Mouse (Mus musculus): ENCODE results near the gene Rnf103. TPM values are rescaled to one million over a fixed set of nuclear protein-coding genes. Genes with fewer than 3 reads are reported as not detected.
A peak's percentile ranks its signal among the peaks of the same experiment; 100 is the strongest.
"Not testable (repeated sequence)": the region's sequence is repeated elsewhere in the genome, so short reads cannot be mapped to it uniquely, and the experiment has no call there.

Rnf103 gene
- total RNA-seq, 2 experiments from 2014 or later: 45.8 to 46.5 TPM

GRCm38 (mm10) chr6:71476783-71477182 is 16.9 kb upstream of the Rnf103 start:
- no peak for DNase-seq (ENCODE audit: low spot score in 2 of 2)
- no peak for TF ChIP-seq CTCF (conservative IDR thresholded peaks at IDR 0.05)
- Histone ChIP-seq H3K27ac (no peak overlapping the region), H3K4me3 (no peak overlapping the region)

- DNase-seq (ENCODE audit: low spot score in 2 of 2); H3K27ac ChIP-seq; H3K4me3 ChIP-seq: not testable (repeated sequence)
Measured at GRCm38 (mm10) chr6:71478816-71479568, 14.7 kb upstream of the Rnf103 start.

GRCm38 (mm10) chr6:71479588-71479987 is 14.1 kb upstream of the Rnf103 start:
- not testable (repeated sequence) for DNase-seq (ENCODE audit: low spot score in 2 of 2); H3K4me3 ChIP-seq; H3K27ac ChIP-seq

GRCm38 (mm10) chr6:71480136-71480535 is 13.6 kb upstream of the Rnf103 start:
- no peak overlapping the region for H3K27ac ChIP-seq
- H3K4me3 ChIP-seq: no peak overlapping the region
- DNase-seq (ENCODE audit: low spot score in 2 of 2): no peak
- TF ChIP-seq CTCF (conservative IDR thresholded peaks at IDR 0.05): no peak

- no peak overlapping the region for H3K4me3 ChIP-seq
- H3K27ac ChIP-seq: no peak overlapping the region
- no peak for DNase-seq (ENCODE audit: low spot score in 2 of 2)
- no peak for TF ChIP-seq CTCF (conservative IDR thresholded peaks at IDR 0.05)
Measured at GRCm38 (mm10) chr6:71481136-71481535, 12.6 kb upstream of the Rnf103 start.

GRCm38 (mm10) chr6:71485246-71485645 is 8.4 kb upstream of the Rnf103 start:
- Histone ChIP-seq H3K4me3 (no peak overlapping the region), H3K27ac (no peak overlapping the region)
- TF ChIP-seq CTCF (conservative IDR thresholded peaks at IDR 0.05): no peak
- DNase-seq (ENCODE audit: low spot score in 2 of 2): no peak

GRCm38 (mm10) chr6:71486226-71486625 is 7.5 kb upstream of the Rnf103 start:
- Histone ChIP-seq H3K27ac (no peak overlapping the region), H3K4me3 (no peak overlapping the region)
- no peak for TF ChIP-seq CTCF (conservative IDR thresholded peaks at IDR 0.05)
- no peak for DNase-seq (ENCODE audit: low spot score in 2 of 2)

- no peak for DNase-seq (ENCODE audit: low spot score in 2 of 2)
- no peak for TF ChIP-seq CTCF (conservative IDR thresholded peaks at IDR 0.05)
- Histone ChIP-seq H3K27ac (no peak overlapping the region), H3K4me3 (no peak overlapping the region)
Measured at GRCm38 (mm10) chr6:71486867-71487266, 6.8 kb upstream of the Rnf103 start.

GRCm38 (mm10) chr6:71487966-71488365 is 5.7 kb upstream of the Rnf103 start:
- Histone ChIP-seq H3K27ac (no peak overlapping the region), H3K4me3 (no peak overlapping the region)
- DNase-seq (ENCODE audit: low spot score in 2 of 2): no peak
- no peak for TF ChIP-seq CTCF (conservative IDR thresholded peaks at IDR 0.05)

- Histone ChIP-seq H3K4me3 (no peak overlapping the region), H3K27ac (no peak overlapping the region)
- no peak for DNase-seq (ENCODE audit: low spot score in 2 of 2)
- no peak for TF ChIP-seq CTCF (conservative IDR thresholded peaks at IDR 0.05)
Measured at GRCm38 (mm10) chr6:71492136-71492535, 1.6 kb upstream of the Rnf103 start.

GRCm38 (mm10) chr6:71492756-71493674 is 679 bp upstream of the Rnf103 start:
- no peak for TF ChIP-seq CTCF (conservative IDR thresholded peaks at IDR 0.05)
- Histone ChIP-seq H3K27ac (peak overlapping the region; percentile 99), H3K4me3 (peak overlapping the region; percentile 95)
- DNase-seq (ENCODE audit: low spot score in 2 of 2): no peak

- TF ChIP-seq CTCF (conservative IDR thresholded peaks at IDR 0.05): 0 out of 2 replicates have a peak, but pooled peaks have one; percentile 10
- Histone ChIP-seq H3K4me3 (peak overlapping the region; percentile 95), H3K27ac (peak overlapping the region; percentile 99)
- DNase-seq (ENCODE audit: low spot score in 2 of 2): peak; percentile 14 to 31
Measured at GRCm38 (mm10) chr6:71494341-71495020, 787 bp downstream of the Rnf103 start.

GRCm38 (mm10) chr6:71500575-71500974 is 6.9 kb downstream of the Rnf103 start:
- TF ChIP-seq CTCF (conservative IDR thresholded peaks at IDR 0.05): no peak
- DNase-seq (ENCODE audit: low spot score in 2 of 2): no peak
- H3K4me3 ChIP-seq: no peak overlapping the region
- no peak overlapping the region for H3K27ac ChIP-seq

Data from layer of hippocampus, adult 2 months (tissue).